Mouse (Mus musculus): ENCODE results near the gene 1700015F17Rik. TPM values are rescaled to one million over a fixed set of nuclear protein-coding genes. Genes with fewer than 3 reads are reported as not detected.

Gene 1700015F17Rik
- not detected in 2 replicates for polyA plus RNA-seq (2014; fragmentation: Nextera tagmentation; extraction: Ambion mirVana)

GRCm38 (mm10) chr5:5479043-5479442, at the start of gene 1700015F17Rik:
Gene 1700015F17Rik, minus strand, starts transcription at chr5:5479143.
- H3K9me3 ChIP-seq (ENCODE audit: control insufficient read depth, low read length), result no peaks in the 10 kb centered on the region
- WGBS, result 93% methylated on average over 6 of the region's 6 CpGs
- no peak within 1 kb of the TSS for H3K4me2 ChIP-seq (ENCODE audit: low read length)
- no peaks in the 10 kb centered on the region for H3K4me1 ChIP-seq (ENCODE audit: control insufficient read depth, insufficient read depth, low read length)
- H3K9ac ChIP-seq (replicated peaks; ENCODE audit: low read length), result no peak within 1 kb of the TSS
- no peak within 1 kb of the TSS for H3K27ac ChIP-seq (replicated peaks; ENCODE audit: low read depth, low read length)
- no peaks in the 10 kb centered on the region for H3K27me3 ChIP-seq (ENCODE audit: control insufficient read depth, insufficient read depth, low read length)
- DNase-seq (no peak), ATAC-seq (ENCODE audit: low FRiP score, low TSS enrichment) (no peak)
- no peaks in the 10 kb centered on the region for H3K36me3 ChIP-seq (ENCODE audit: control insufficient read depth, insufficient read depth, low read length)
- H3K4me3 ChIP-seq (replicated peaks; ENCODE audit: low read depth, low read length), result no peak within 1 kb of the TSS

GRCm38 (mm10) chr5:5515411-5515810, 36.5 kb upstream of the 1700015F17Rik start:
- DNase-seq, result no peak
- Histone ChIP-seq H3K4me1 (ENCODE audit: control insufficient read depth, insufficient read depth, low read length) (0 out of 2 replicates have a peak, but pooled peaks cover 5% of the 10 kb centered on the region), H3K36me3 (ENCODE audit: control insufficient read depth, insufficient read depth, low read length) (no peaks in the 10 kb centered on the region), H3K4me3 (replicated peaks; ENCODE audit: low read depth, low read length) (peak overlapping the region; percentile 77; the same call in 1 of the 2 replicates), H3K27ac (replicated peaks; ENCODE audit: low read depth, low read length) (no peak overlapping the region), H3K9me3 (ENCODE audit: control insufficient read depth, low read length) (no peaks in the 10 kb centered on the region), H3K4me2 (ENCODE audit: low read length) (peak overlapping the region; percentile 76), H3K27me3 (ENCODE audit: control insufficient read depth, insufficient read depth, low read length) (no peaks in the 10 kb centered on the region), H3K9ac (replicated peaks; ENCODE audit: low read length) (no peak overlapping the region)
- 78% methylated on average over 5 of the region's 5 CpGs for WGBS
- ATAC-seq (ENCODE audit: low FRiP score, low TSS enrichment), result no peak

GRCm38 (mm10) chr5:5514196-5515076, 35.5 kb upstream of the 1700015F17Rik start, which contains the start of gene Cldn12:
Gene Cldn12, minus strand, starts transcription at chr5:5514958.
- Histone ChIP-seq H3K4me3 (replicated peaks; ENCODE audit: low read depth, low read length) (peak within 1 kb of the TSS; percentile 77), H3K36me3 (ENCODE audit: control insufficient read depth, insufficient read depth, low read length) (no peaks in the 10 kb centered on the region), H3K9me3 (ENCODE audit: control insufficient read depth, low read length) (no peaks in the 10 kb centered on the region), H3K27ac (replicated peaks; ENCODE audit: low read depth, low read length) (peak within 1 kb of the TSS; percentile 85), H3K4me1 (ENCODE audit: control insufficient read depth, insufficient read depth, low read length) (0 out of 2 replicates have a peak, but pooled peaks cover 5% of the 10 kb centered on the region), H3K27me3 (ENCODE audit: control insufficient read depth, insufficient read depth, low read length) (no peaks in the 10 kb centered on the region), H3K9ac (replicated peaks; ENCODE audit: low read length) (peak within 1 kb of the TSS; percentile 72), H3K4me2 (ENCODE audit: low read length) (peak within 1 kb of the TSS; percentile 76)
- DNase-seq (peak; percentile 99), ATAC-seq (ENCODE audit: low FRiP score, low TSS enrichment) (peak; percentile 93)
- under 1% methylated on average over 79 of the region's 79 CpGs for WGBS

- H3K4me3 ChIP-seq (replicated peaks; ENCODE audit: low read depth, low read length), result no peak overlapping the region
- ATAC-seq (ENCODE audit: low FRiP score, low TSS enrichment) (no peak), DNase-seq (no peak)
- H3K4me1 ChIP-seq (ENCODE audit: control insufficient read depth, insufficient read depth, low read length), result 0 out of 2 replicates have a peak, but pooled peaks cover 10% of the 10 kb centered on the region
- no peak overlapping the region for H3K9ac ChIP-seq (replicated peaks; ENCODE audit: low read length)
- 0 out of 2 replicates have a peak, but pooled peaks cover 3% of the 10 kb centered on the region for H3K36me3 ChIP-seq (ENCODE audit: control insufficient read depth, insufficient read depth, low read length)
- H3K27ac ChIP-seq (replicated peaks; ENCODE audit: low read depth, low read length), result no peak overlapping the region
- no peaks in the 10 kb centered on the region for H3K27me3 ChIP-seq (ENCODE audit: control insufficient read depth, insufficient read depth, low read length)
- no peaks in the 10 kb centered on the region for H3K9me3 ChIP-seq (ENCODE audit: control insufficient read depth, low read length)
- whole genome bisulfite sequencing, result 83% methylated on average over 3 of the region's 3 CpGs
- H3K4me2 ChIP-seq (ENCODE audit: low read length), result no peak overlapping the region
Measured at GRCm38 (mm10) chr5:5511401-5511800, 32.5 kb upstream of the 1700015F17Rik start.

GRCm38 (mm10) chr5:5510989-5511388, 32.0 kb upstream of the 1700015F17Rik start:
- 71% methylated on average over 5 of the region's 5 CpGs for WGBS
- Histone ChIP-seq H3K4me1 (ENCODE audit: control insufficient read depth, insufficient read depth, low read length) (0 out of 2 replicates have a peak, but pooled peaks cover 10% of the 10 kb centered on the region), H3K27ac (replicated peaks; ENCODE audit: low read depth, low read length) (no peak overlapping the region), H3K4me3 (replicated peaks; ENCODE audit: low read depth, low read length) (no peak overlapping the region), H3K27me3 (ENCODE audit: control insufficient read depth, insufficient read depth, low read length) (no peaks in the 10 kb centered on the region), H3K36me3 (ENCODE audit: control insufficient read depth, insufficient read depth, low read length) (0 out of 2 replicates have a peak, but pooled peaks cover 3% of the 10 kb centered on the region), H3K4me2 (ENCODE audit: low read length) (no peak overlapping the region), H3K9me3 (ENCODE audit: control insufficient read depth, low read length) (no peaks in the 10 kb centered on the region), H3K9ac (replicated peaks; ENCODE audit: low read length) (no peak overlapping the region)
- ATAC-seq (ENCODE audit: low FRiP score, low TSS enrichment), result no peak
- no peak for DNase-seq

GRCm38 (mm10) chr5:5510304-5510887, 31.5 kb upstream of the 1700015F17Rik start:
- H3K4me3 ChIP-seq (replicated peaks; ENCODE audit: low read depth, low read length), result no peak overlapping the region
- H3K27me3 ChIP-seq (ENCODE audit: control insufficient read depth, insufficient read depth, low read length), result no peaks in the 10 kb centered on the region
- H3K9ac ChIP-seq (replicated peaks; ENCODE audit: low read length), result no peak overlapping the region
- H3K4me2 ChIP-seq (ENCODE audit: low read length), result no peak overlapping the region
- 62% methylated on average over 10 of the region's 10 CpGs for WGBS
- H3K36me3 ChIP-seq (ENCODE audit: control insufficient read depth, insufficient read depth, low read length), result 0 out of 2 replicates have a peak, but pooled peaks cover 3% of the 10 kb centered on the region
- no peak for DNase-seq
- 0 out of 2 replicates have a peak, but pooled peaks cover 10% of the 10 kb centered on the region for H3K4me1 ChIP-seq (ENCODE audit: control insufficient read depth, insufficient read depth, low read length)
- H3K9me3 ChIP-seq (ENCODE audit: control insufficient read depth, low read length), result no peaks in the 10 kb centered on the region
- H3K27ac ChIP-seq (replicated peaks; ENCODE audit: low read depth, low read length), result no peak overlapping the region
- ATAC-seq (ENCODE audit: low FRiP score, low TSS enrichment), result no peak

GRCm38 (mm10) chr5:5508231-5508630, 29.3 kb upstream of the 1700015F17Rik start:
- Histone ChIP-seq H3K4me2 (ENCODE audit: low read length) (peak overlapping the region; percentile 31), H3K27me3 (ENCODE audit: control insufficient read depth, insufficient read depth, low read length) (no peaks in the 10 kb centered on the region), H3K9ac (replicated peaks; ENCODE audit: low read length) (no peak overlapping the region), H3K4me3 (replicated peaks; ENCODE audit: low read depth, low read length) (no peak overlapping the region), H3K27ac (replicated peaks; ENCODE audit: low read depth, low read length) (0 out of 2 replicates have a peak overlapping the region, but pooled peaks have one; percentile 26), H3K9me3 (ENCODE audit: control insufficient read depth, low read length) (no peaks in the 10 kb centered on the region), H3K4me1 (ENCODE audit: control insufficient read depth, insufficient read depth, low read length) (0 out of 2 replicates have a peak, but pooled peaks cover 4% of the 10 kb centered on the region), H3K36me3 (ENCODE audit: control insufficient read depth, insufficient read depth, low read length) (peaks cover 6% of the 10 kb centered on the region; the same call in 1 of the 2 replicates)
- ATAC-seq (ENCODE audit: low FRiP score, low TSS enrichment), result 0 out of 2 replicates have a peak, but pooled peaks have one; percentile 9
- 73% methylated on average over 10 of the region's 10 CpGs for WGBS
- DNase-seq, result no peak

- Histone ChIP-seq H3K9me3 (ENCODE audit: control insufficient read depth, low read length) (no peaks in the 10 kb centered on the region), H3K27me3 (ENCODE audit: control insufficient read depth, insufficient read depth, low read length) (no peaks in the 10 kb centered on the region), H3K4me2 (ENCODE audit: low read length) (peak overlapping the region; percentile 31), H3K9ac (replicated peaks; ENCODE audit: low read length) (no peak overlapping the region; the same call in 1 of the 2 replicates), H3K4me3 (replicated peaks; ENCODE audit: low read depth, low read length) (no peak overlapping the region), H3K4me1 (ENCODE audit: control insufficient read depth, insufficient read depth, low read length) (0 out of 2 replicates have a peak, but pooled peaks cover 4% of the 10 kb centered on the region), H3K27ac (replicated peaks; ENCODE audit: low read depth, low read length) (0 out of 2 replicates have a peak overlapping the region, but pooled peaks have one; percentile 26), H3K36me3 (ENCODE audit: control insufficient read depth, insufficient read depth, low read length) (peaks cover 6% of the 10 kb centered on the region; the same call in 1 of the 2 replicates)
- ATAC-seq (ENCODE audit: low FRiP score, low TSS enrichment) (peak; percentile 82), DNase-seq (peak; percentile 86)
- WGBS, result 30% methylated on average over 20 of the region's 20 CpGs
Measured at GRCm38 (mm10) chr5:5507701-5508225, 28.8 kb upstream of the 1700015F17Rik start.
